Mouse (Mus musculus): Measurements from ENCODE around the gene Guca1b. TPM values are rescaled to one million over a fixed set of nuclear protein-coding genes. Genes with fewer than 3 reads are reported as not detected.
"Not testable (repeated sequence)": the region's sequence is repeated elsewhere in the genome, so short reads cannot be mapped to it uniquely, and the experiment has no call there.

Gene Guca1b
- polyA plus RNA-seq, 1 experiment from 2014 or later = 0.22 TPM

GRCm38 (mm10) chr17:47400451-47400850, 15.3 kb downstream of the Guca1b start, which contains the start of gene Guca1a:
Gene Guca1a, minus strand, starts transcription at chr17:47400584.
- TF ChIP-seq EP300 (optimal IDR thresholded peaks at IDR 0.05) (no peak), CTCF (IDR thresholded peaks at IDR 0.05; ENCODE audit: low read depth) (no peak)
- WGBS = 57% methylated on average over 10 of the region's 10 CpGs
- Histone ChIP-seq H3K4me1 (replicated peaks; ENCODE audit: control insufficient read depth, insufficient read depth) (0 out of 2 replicates have a peak, but pooled peaks cover 2% of the 10 kb centered on the region), H3K4me2 (replicated peaks; ENCODE audit: low read depth) (no peak within 1 kb of the TSS), H3K27ac (replicated peaks) (no peak within 1 kb of the TSS), H3K9ac (ENCODE audit: low read length) (no peak within 1 kb of the TSS), H3K27me3 (ENCODE audit: control insufficient read depth, insufficient read depth, low read length) (no peaks in the 10 kb centered on the region), H3K9me3 (ENCODE audit: control insufficient read depth, low read length) (no peaks in the 10 kb centered on the region), H3K4me3 (ENCODE audit: low read depth, low read length) (no peak within 1 kb of the TSS), H3K36me3 (ENCODE audit: control insufficient read depth, insufficient read depth, low read length) (no peaks in the 10 kb centered on the region)
- no peak for DNase-seq (ENCODE audit: low spot score)
- ATAC-seq (ENCODE audit: low FRiP score, low TSS enrichment) = no peak

GRCm38 (mm10) chr17:47407717-47408557, 22.7 kb downstream of the Guca1b start:
- Histone ChIP-seq H3K9me3 (ENCODE audit: control insufficient read depth, low read length) (no peaks in the 10 kb centered on the region), H3K27me3 (ENCODE audit: control insufficient read depth, insufficient read depth, low read length) (peaks cover 3% of the 10 kb centered on the region; the same call in 1 of the 2 replicates), H3K4me3 (ENCODE audit: low read depth, low read length) (no peak overlapping the region), H3K4me2 (replicated peaks; ENCODE audit: low read depth) (no peak overlapping the region), H3K4me1 (replicated peaks; ENCODE audit: control insufficient read depth, insufficient read depth) (no peaks in the 10 kb centered on the region), H3K36me3 (ENCODE audit: control insufficient read depth, insufficient read depth, low read length) (no peaks in the 10 kb centered on the region), H3K27ac (replicated peaks) (no peak overlapping the region), H3K9ac (ENCODE audit: low read length) (no peak overlapping the region)
- no peak for ATAC-seq (ENCODE audit: low FRiP score, low TSS enrichment)
- TF ChIP-seq EP300 (optimal IDR thresholded peaks at IDR 0.05) (no peak), CTCF (IDR thresholded peaks at IDR 0.05; ENCODE audit: low read depth) (no peak)
- DNase-seq (ENCODE audit: low spot score) = no peak
- 58% methylated on average over 10 of the region's 10 CpGs for WGBS

- peaks cover 3% of the 10 kb centered on the region; the same call in 1 of the 2 replicates for H3K27me3 ChIP-seq (ENCODE audit: control insufficient read depth, insufficient read depth, low read length)
- no peak overlapping the region for H3K27ac ChIP-seq (replicated peaks)
- no peak overlapping the region for H3K9ac ChIP-seq (ENCODE audit: low read length)
- no peaks in the 10 kb centered on the region for H3K36me3 ChIP-seq (ENCODE audit: control insufficient read depth, insufficient read depth, low read length)
- ATAC-seq (ENCODE audit: low FRiP score, low TSS enrichment) (peak; percentile 69), DNase-seq (ENCODE audit: low spot score) (peak; percentile 79)
- no peaks in the 10 kb centered on the region for H3K9me3 ChIP-seq (ENCODE audit: control insufficient read depth, low read length)
- 20% methylated on average over 8 of the region's 8 CpGs for WGBS
- TF ChIP-seq CTCF (IDR thresholded peaks at IDR 0.05; ENCODE audit: low read depth) (peak; percentile 82), EP300 (optimal IDR thresholded peaks at IDR 0.05) (no peak)
- no peak overlapping the region for H3K4me2 ChIP-seq (replicated peaks; ENCODE audit: low read depth)
- H3K4me1 ChIP-seq (replicated peaks; ENCODE audit: control insufficient read depth, insufficient read depth) = no peaks in the 10 kb centered on the region
- no peak overlapping the region for H3K4me3 ChIP-seq (ENCODE audit: low read depth, low read length)
Measured at GRCm38 (mm10) chr17:47408558-47408898, 23.3 kb downstream of the Guca1b start.

GRCm38 (mm10) chr17:47409897-47410861, 25.0 kb downstream of the Guca1b start:
- H3K4me3 ChIP-seq (ENCODE audit: low read depth, low read length) = peak overlapping the region; percentile 35
- not testable (repeated sequence) for H3K27ac ChIP-seq (replicated peaks); H3K9ac ChIP-seq (ENCODE audit: low read length); H3K36me3 ChIP-seq (ENCODE audit: control insufficient read depth, insufficient read depth, low read length); H3K4me1 ChIP-seq (replicated peaks; ENCODE audit: control insufficient read depth, insufficient read depth); DNase-seq (ENCODE audit: low spot score); ATAC-seq (ENCODE audit: low FRiP score, low TSS enrichment); H3K27me3 ChIP-seq (ENCODE audit: control insufficient read depth, insufficient read depth, low read length); H3K9me3 ChIP-seq (ENCODE audit: control insufficient read depth, low read length)
- 3% methylated on average over 70 of the region's 74 CpGs for WGBS
- peak overlapping the region; percentile 47 for H3K4me2 ChIP-seq (replicated peaks; ENCODE audit: low read depth)

GRCm38 (mm10) chr17:47420195-47420594, 35.0 kb downstream of the Guca1b start:
- Histone ChIP-seq H3K9ac (ENCODE audit: low read length) (no peak overlapping the region), H3K4me2 (replicated peaks; ENCODE audit: low read depth) (no peak overlapping the region), H3K36me3 (ENCODE audit: control insufficient read depth, insufficient read depth, low read length) (no peaks in the 10 kb centered on the region), H3K4me3 (ENCODE audit: low read depth, low read length) (no peak overlapping the region), H3K27me3 (ENCODE audit: control insufficient read depth, insufficient read depth, low read length) (no peaks in the 10 kb centered on the region), H3K4me1 (replicated peaks; ENCODE audit: control insufficient read depth, insufficient read depth) (no peaks in the 10 kb centered on the region), H3K9me3 (ENCODE audit: control insufficient read depth, low read length) (no peaks in the 10 kb centered on the region), H3K27ac (replicated peaks) (peak overlapping the region; percentile 49; the same call in 1 of the 2 replicates)
- 61% methylated on average over 2 of the region's 2 CpGs for WGBS
- DNase-seq (ENCODE audit: low spot score) (no peak), ATAC-seq (ENCODE audit: low FRiP score, low TSS enrichment) (no peak)
- TF ChIP-seq EP300 (optimal IDR thresholded peaks at IDR 0.05) = no peak

All from stomach, postnatal 0 days (tissue).